Mouse (Mus musculus): ENCODE data around the gene Kcmf1. TPM values are rescaled to one million over a fixed set of nuclear protein-coding genes. Genes with fewer than 3 reads are reported as not detected.
A peak's percentile ranks its signal among the peaks of the same experiment; 100 is the strongest.
"Not testable (repeated sequence)": the region's sequence is repeated elsewhere in the genome, so short reads cannot be mapped to it uniquely, and the experiment has no call there.

Kcmf1 gene
- polyA plus RNA-seq, 1 experiment from 2014 or later: 44.7 TPM

- 12% methylated on average over 9 of the region's 9 CpGs for WGBS (ENCODE audit: insufficient replicate concordance)
These were observed 71.7 kb downstream of the Kcmf1 start for GRCm38 (mm10) chr6:72828037-72828436.

GRCm38 (mm10) chr6:72825762-72826161 is 74.0 kb downstream of the Kcmf1 start:
- Histone ChIP-seq H3K4me3 (ENCODE audit: low read depth, low read length) (no peak overlapping the region), H3K9me3 (replicated peaks; ENCODE audit: control insufficient read depth, low read length) (no peaks in the 10 kb centered on the region), H3K27ac (ENCODE audit: low read depth, low read length) (no peak overlapping the region), H3K36me3 (ENCODE audit: control insufficient read depth, insufficient read depth, low read length) (no peaks in the 10 kb centered on the region), H3K27me3 (ENCODE audit: control insufficient read depth, insufficient read depth, low read length) (no peaks in the 10 kb centered on the region), H3K4me1 (ENCODE audit: control insufficient read depth, insufficient read depth, low read length) (0 out of 2 replicates have a peak, but pooled peaks cover 9% of the 10 kb centered on the region), H3K9ac (ENCODE audit: low read depth, low read length) (no peak overlapping the region), H3K4me2 (no peak overlapping the region; the same call in 1 of the 2 replicates)
- ATAC-seq (replicated peaks; ENCODE audit: insufficient number of reproducible peaks, low FRiP score, low TSS enrichment): no peak
- 42% methylated on average over 9 of the region's 9 CpGs for WGBS (ENCODE audit: insufficient replicate concordance)

More at GRCm38 (mm10) chr6:72828037-72828436, 71.7 kb downstream of the Kcmf1 start:
- not testable (repeated sequence) for H3K4me3 ChIP-seq (ENCODE audit: low read depth, low read length); H3K9ac ChIP-seq (ENCODE audit: low read depth, low read length); H3K4me1 ChIP-seq (ENCODE audit: control insufficient read depth, insufficient read depth, low read length); H3K27ac ChIP-seq (ENCODE audit: low read depth, low read length); ATAC-seq (replicated peaks; ENCODE audit: insufficient number of reproducible peaks, low FRiP score, low TSS enrichment); H3K27me3 ChIP-seq (ENCODE audit: control insufficient read depth, insufficient read depth, low read length); H3K9me3 ChIP-seq (replicated peaks; ENCODE audit: control insufficient read depth, low read length); H3K4me2 ChIP-seq; H3K36me3 ChIP-seq (ENCODE audit: control insufficient read depth, insufficient read depth, low read length)

- Histone ChIP-seq H3K4me2 (peak overlapping the region; percentile 66), H3K9ac (ENCODE audit: low read depth, low read length) (peak overlapping the region; percentile 44), H3K36me3 (ENCODE audit: control insufficient read depth, insufficient read depth, low read length) (no peaks in the 10 kb centered on the region), H3K27me3 (ENCODE audit: control insufficient read depth, insufficient read depth, low read length) (no peaks in the 10 kb centered on the region), H3K9me3 (replicated peaks; ENCODE audit: control insufficient read depth, low read length) (no peaks in the 10 kb centered on the region), H3K4me3 (ENCODE audit: low read depth, low read length) (peak overlapping the region; percentile 39), H3K4me1 (ENCODE audit: control insufficient read depth, insufficient read depth, low read length) (0 out of 2 replicates have a peak, but pooled peaks cover 9% of the 10 kb centered on the region), H3K27ac (ENCODE audit: low read depth, low read length) (peak overlapping the region; percentile 68; the same call in 1 of the 2 replicates)
- 0 out of 2 replicates have a peak, but pooled peaks have one; percentile 37 for ATAC-seq (replicated peaks; ENCODE audit: insufficient number of reproducible peaks, low FRiP score, low TSS enrichment)
- WGBS (ENCODE audit: insufficient replicate concordance): 2% methylated on average over 26 of the region's 26 CpGs
These were observed 74.6 kb downstream of the Kcmf1 start for GRCm38 (mm10) chr6:72824971-72825737.

- ATAC-seq (replicated peaks; ENCODE audit: insufficient number of reproducible peaks, low FRiP score, low TSS enrichment): no peak
- Histone ChIP-seq H3K4me1 (ENCODE audit: control insufficient read depth, insufficient read depth, low read length) (no peaks in the 10 kb centered on the region), H3K4me2 (no peak overlapping the region), H3K4me3 (ENCODE audit: low read depth, low read length) (no peak overlapping the region), H3K9me3 (replicated peaks; ENCODE audit: control insufficient read depth, low read length) (no peaks in the 10 kb centered on the region), H3K27ac (ENCODE audit: low read depth, low read length) (no peak overlapping the region), H3K27me3 (ENCODE audit: control insufficient read depth, insufficient read depth, low read length) (no peaks in the 10 kb centered on the region), H3K36me3 (ENCODE audit: control insufficient read depth, insufficient read depth, low read length) (no peaks in the 10 kb centered on the region), H3K9ac (ENCODE audit: low read depth, low read length) (0 out of 2 replicates have a peak overlapping the region, but pooled peaks have one; percentile 10)
- WGBS (ENCODE audit: insufficient replicate concordance): 72% methylated on average over 9 of the region's 9 CpGs
These were observed 86.3 kb downstream of the Kcmf1 start for GRCm38 (mm10) chr6:72813456-72813855.

- Histone ChIP-seq H3K9me3 (replicated peaks; ENCODE audit: control insufficient read depth, low read length) (no peaks in the 10 kb centered on the region), H3K27ac (ENCODE audit: low read depth, low read length) (no peak overlapping the region), H3K4me1 (ENCODE audit: control insufficient read depth, insufficient read depth, low read length) (no peaks in the 10 kb centered on the region), H3K36me3 (ENCODE audit: control insufficient read depth, insufficient read depth, low read length) (no peaks in the 10 kb centered on the region), H3K4me3 (ENCODE audit: low read depth, low read length) (no peak overlapping the region), H3K27me3 (ENCODE audit: control insufficient read depth, insufficient read depth, low read length) (no peaks in the 10 kb centered on the region), H3K9ac (ENCODE audit: low read depth, low read length) (no peak overlapping the region), H3K4me2 (no peak overlapping the region)
- 68% methylated on average over 7 of the region's 7 CpGs for WGBS (ENCODE audit: insufficient replicate concordance)
- ATAC-seq (replicated peaks; ENCODE audit: insufficient number of reproducible peaks, low FRiP score, low TSS enrichment): no peak
These were observed 89.5 kb downstream of the Kcmf1 start for GRCm38 (mm10) chr6:72810248-72810647.

- Histone ChIP-seq H3K4me2 (no peak overlapping the region), H3K27ac (ENCODE audit: low read depth, low read length) (no peak overlapping the region), H3K4me3 (ENCODE audit: low read depth, low read length) (no peak overlapping the region), H3K9me3 (replicated peaks; ENCODE audit: control insufficient read depth, low read length) (no peaks in the 10 kb centered on the region), H3K4me1 (ENCODE audit: control insufficient read depth, insufficient read depth, low read length) (no peaks in the 10 kb centered on the region), H3K9ac (ENCODE audit: low read depth, low read length) (no peak overlapping the region), H3K36me3 (ENCODE audit: control insufficient read depth, insufficient read depth, low read length) (no peaks in the 10 kb centered on the region), H3K27me3 (ENCODE audit: control insufficient read depth, insufficient read depth, low read length) (no peaks in the 10 kb centered on the region)
- ATAC-seq (replicated peaks; ENCODE audit: insufficient number of reproducible peaks, low FRiP score, low TSS enrichment): no peak
- 70% methylated on average over 4 of the region's 4 CpGs for WGBS (ENCODE audit: insufficient replicate concordance)
These were observed 90.1 kb downstream of the Kcmf1 start for GRCm38 (mm10) chr6:72809522-72810149.

- ATAC-seq (replicated peaks; ENCODE audit: insufficient number of reproducible peaks, low FRiP score, low TSS enrichment): no peak
- H3K36me3 ChIP-seq (ENCODE audit: control insufficient read depth, insufficient read depth, low read length): no peaks in the 10 kb centered on the region
- no peaks in the 10 kb centered on the region for H3K27me3 ChIP-seq (ENCODE audit: control insufficient read depth, insufficient read depth, low read length)
- no peak overlapping the region for H3K27ac ChIP-seq (ENCODE audit: low read depth, low read length)
- no peaks in the 10 kb centered on the region for H3K9me3 ChIP-seq (replicated peaks; ENCODE audit: control insufficient read depth, low read length)
- no peak overlapping the region for H3K4me3 ChIP-seq (ENCODE audit: low read depth, low read length)
- 45% methylated on average over 3 of the region's 3 CpGs for WGBS (ENCODE audit: insufficient replicate concordance)
- no peaks in the 10 kb centered on the region for H3K4me1 ChIP-seq (ENCODE audit: control insufficient read depth, insufficient read depth, low read length)
- H3K9ac ChIP-seq (ENCODE audit: low read depth, low read length): no peak overlapping the region
- no peak overlapping the region for H3K4me2 ChIP-seq
These were observed 91.4 kb downstream of the Kcmf1 start for GRCm38 (mm10) chr6:72808342-72808741.

GRCm38 (mm10) chr6:72803669-72804068 is 96.1 kb downstream of the Kcmf1 start:
- WGBS (ENCODE audit: insufficient replicate concordance): 69% methylated on average over 6 of the region's 6 CpGs
- Histone ChIP-seq H3K27ac (ENCODE audit: low read depth, low read length) (no peak overlapping the region), H3K9ac (ENCODE audit: low read depth, low read length) (no peak overlapping the region), H3K9me3 (replicated peaks; ENCODE audit: control insufficient read depth, low read length) (no peaks in the 10 kb centered on the region), H3K27me3 (ENCODE audit: control insufficient read depth, insufficient read depth, low read length) (no peaks in the 10 kb centered on the region), H3K4me3 (ENCODE audit: low read depth, low read length) (no peak overlapping the region), H3K36me3 (ENCODE audit: control insufficient read depth, insufficient read depth, low read length) (no peaks in the 10 kb centered on the region), H3K4me2 (no peak overlapping the region), H3K4me1 (ENCODE audit: control insufficient read depth, insufficient read depth, low read length) (no peaks in the 10 kb centered on the region)
- ATAC-seq (replicated peaks; ENCODE audit: insufficient number of reproducible peaks, low FRiP score, low TSS enrichment): no peak
